Mouse (Mus musculus) hindbrain, embryonic 10.5 days (tissue): ENCODE measurements around the gene Pak1ip1. TPM values are rescaled to one million over a fixed set of nuclear protein-coding genes. Genes with fewer than 3 reads are reported as not detected.

ENCODE experiments used
- DNase-seq: peaks from one replicate; pipeline ENCODE4 v3.0.0-alpha.2; 2017; ENCODE audit warnings: low spot score
- H3K27ac ChIP-seq: fragments of 300-500 bp; sonication (generic); 2 replicates; pipeline ENCODE4 v1.5.1; 2016; ENCODE audit warnings: mild to moderate bottlenecking, moderate library complexity
- H3K27me3 ChIP-seq: fragments of 300-500 bp; sonication (generic); 2 replicates; pipeline ENCODE4 v1.6.1; 2016; ENCODE audit warnings: mild to moderate bottlenecking; ENCODE audit not compliant: poor library complexity, insufficient read depth, severe bottlenecking
- H3K36me3 ChIP-seq: fragments of 300-500 bp; sonication (generic); 2 replicates; pipeline ENCODE4 v1.6.1; 2016; ENCODE audit warnings: mild to moderate bottlenecking, moderate library complexity
- H3K4me1 ChIP-seq: fragments of 300-500 bp; sonication (generic); replicated peaks from 2 replicates; pipeline ENCODE4 v1.6.1; 2016; ENCODE audit warnings: mild to moderate bottlenecking
- H3K4me3 ChIP-seq: fragments of 300-500 bp; sonication (generic); 2 replicates; pipeline ENCODE4 v1.5.1; 2016; ENCODE audit warnings: mild to moderate bottlenecking, moderate library complexity
- H3K9me3 ChIP-seq: fragments of 300-500 bp; sonication (generic); 2 replicates; pipeline ENCODE4 v1.6.1; 2016; ENCODE audit warnings: mild to moderate bottlenecking, moderate library complexity
- WGBS: fragments of 180-500 bp; shearing (Covaris S2); methylation state at CpG from one replicate; pipeline ENCODE4 v1.1.7; 2016; 5-methylcytosine and 5-hydroxymethylcytosine counted together
- polyA plus RNA-seq: library from polyadenylated mRNA; unstranded; fragments of >200 nt; fragmentation: Nextera tagmentation; extraction: Ambion mirVana; gene quantifications from 2 replicates; pipeline ENCODE4 v1.2.1, GENCODE M21; 2016

Pak1ip1 gene
- polyA plus RNA-seq: 75.8 and 80.5 TPM in 2 replicates

- H3K4me1 ChIP-seq: peaks cover 18% of the 10 kb centered on the region
- peak within 1 kb of the TSS; percentile 76 for H3K4me3 ChIP-seq
- peaks cover 26% of the 10 kb centered on the region for H3K36me3 ChIP-seq
- under 1% methylated on average over 58 of the region's 58 CpGs for WGBS
- DNase-seq: peak; percentile 92
- peak within 1 kb of the TSS; percentile 94 for H3K27ac ChIP-seq
- H3K27me3 ChIP-seq: no peaks in the 10 kb centered on the region
- no peaks in the 10 kb centered on the region for H3K9me3 ChIP-seq
Measured at GRCm38 (mm10) chr13:41000926-41001639, at the start of gene Pak1ip1. Gene Pak1ip1, plus strand, starts transcription at chr13:41001023.

- Histone ChIP-seq H3K27me3 (no peaks in the 10 kb centered on the region), H3K36me3 (no peaks in the 10 kb centered on the region), H3K9me3 (no peaks in the 10 kb centered on the region), H3K27ac (no peak overlapping the region), H3K4me1 (no peaks in the 10 kb centered on the region), H3K4me3 (no peak overlapping the region)
- WGBS: 82% methylated on average over 10 of the region's 10 CpGs
- DNase-seq: no peak
Measured at GRCm38 (mm10) chr13:40951386-40951976, 49.3 kb upstream of the Pak1ip1 start.

- 87% methylated on average over 6 of the region's 6 CpGs for WGBS
- no peak for DNase-seq
- Histone ChIP-seq H3K27me3 (no peaks in the 10 kb centered on the region), H3K27ac (no peak overlapping the region), H3K4me1 (no peaks in the 10 kb centered on the region), H3K9me3 (no peaks in the 10 kb centered on the region), H3K36me3 (no peaks in the 10 kb centered on the region), H3K4me3 (no peak overlapping the region)
Measured at GRCm38 (mm10) chr13:40953231-40953630, 47.6 kb upstream of the Pak1ip1 start.

GRCm38 (mm10) chr13:40955773-40956172, 45.0 kb upstream of the Pak1ip1 start:
- H3K4me1 ChIP-seq: no peaks in the 10 kb centered on the region
- H3K4me3 ChIP-seq: no peak overlapping the region
- WGBS: 88% methylated on average over 7 of the region's 7 CpGs
- H3K36me3 ChIP-seq: no peaks in the 10 kb centered on the region
- DNase-seq: no peak
- no peaks in the 10 kb centered on the region for H3K9me3 ChIP-seq
- H3K27ac ChIP-seq: no peak overlapping the region
- H3K27me3 ChIP-seq: no peaks in the 10 kb centered on the region

GRCm38 (mm10) chr13:40967609-40968008, 33.2 kb upstream of the Pak1ip1 start:
- Histone ChIP-seq H3K4me1 (no peaks in the 10 kb centered on the region), H3K9me3 (no peaks in the 10 kb centered on the region), H3K27me3 (no peaks in the 10 kb centered on the region), H3K36me3 (no peaks in the 10 kb centered on the region), H3K27ac (no peak overlapping the region), H3K4me3 (no peak overlapping the region)
- 90% methylated on average over 10 of the region's 10 CpGs for WGBS
- no peak for DNase-seq

GRCm38 (mm10) chr13:40968564-40968963, 32.3 kb upstream of the Pak1ip1 start:
- H3K27ac ChIP-seq: no peak overlapping the region
- H3K36me3 ChIP-seq: no peaks in the 10 kb centered on the region
- no peak overlapping the region for H3K4me3 ChIP-seq
- DNase-seq: no peak
- H3K9me3 ChIP-seq: no peaks in the 10 kb centered on the region
- H3K27me3 ChIP-seq: no peaks in the 10 kb centered on the region
- 81% methylated on average over 5 of the region's 5 CpGs for WGBS
- H3K4me1 ChIP-seq: no peaks in the 10 kb centered on the region

- WGBS: 90% methylated on average over 4 of the region's 4 CpGs
- Histone ChIP-seq H3K27ac (no peak overlapping the region), H3K36me3 (no peaks in the 10 kb centered on the region), H3K27me3 (no peaks in the 10 kb centered on the region), H3K4me3 (no peak overlapping the region), H3K9me3 (no peaks in the 10 kb centered on the region), H3K4me1 (no peaks in the 10 kb centered on the region)
- no peak for DNase-seq
Measured at GRCm38 (mm10) chr13:40969761-40970390, 30.9 kb upstream of the Pak1ip1 start.

GRCm38 (mm10) chr13:40971261-40971660, 29.6 kb upstream of the Pak1ip1 start:
- 90% methylated on average over 5 of the region's 5 CpGs for WGBS
- Histone ChIP-seq H3K9me3 (no peaks in the 10 kb centered on the region), H3K4me1 (no peaks in the 10 kb centered on the region), H3K27ac (no peak overlapping the region), H3K27me3 (no peaks in the 10 kb centered on the region), H3K36me3 (no peaks in the 10 kb centered on the region), H3K4me3 (no peak overlapping the region)
- no peak for DNase-seq

- no peaks in the 10 kb centered on the region for H3K36me3 ChIP-seq
- no peaks in the 10 kb centered on the region for H3K9me3 ChIP-seq
- H3K4me3 ChIP-seq: no peak overlapping the region
- no peaks in the 10 kb centered on the region for H3K27me3 ChIP-seq
- WGBS: 86% methylated on average over 2 of the region's 2 CpGs
- no peaks in the 10 kb centered on the region for H3K4me1 ChIP-seq
- no peak for DNase-seq
- H3K27ac ChIP-seq: no peak overlapping the region
Measured at GRCm38 (mm10) chr13:40971831-40972230, 29.0 kb upstream of the Pak1ip1 start.

- Histone ChIP-seq H3K4me1 (no peaks in the 10 kb centered on the region), H3K27ac (no peak overlapping the region), H3K27me3 (no peaks in the 10 kb centered on the region), H3K9me3 (no peaks in the 10 kb centered on the region), H3K36me3 (no peaks in the 10 kb centered on the region), H3K4me3 (no peak overlapping the region)
- 88% methylated on average over 5 of the region's 5 CpGs for WGBS
- DNase-seq: no peak
Measured at GRCm38 (mm10) chr13:40972976-40973375, 27.8 kb upstream of the Pak1ip1 start.

GRCm38 (mm10) chr13:40977609-40978008, 23.2 kb upstream of the Pak1ip1 start:
- DNase-seq: peak; percentile 57
- WGBS: 13% methylated on average over 7 of the region's 7 CpGs
- Histone ChIP-seq H3K4me1 (no peaks in the 10 kb centered on the region), H3K36me3 (no peaks in the 10 kb centered on the region), H3K27me3 (no peaks in the 10 kb centered on the region), H3K4me3 (no peak overlapping the region), H3K27ac (no peak overlapping the region), H3K9me3 (no peaks in the 10 kb centered on the region)

GRCm38 (mm10) chr13:40978652-40979051, 22.2 kb upstream of the Pak1ip1 start:
- WGBS: 79% methylated on average over 4 of the region's 4 CpGs
- Histone ChIP-seq H3K4me1 (no peaks in the 10 kb centered on the region), H3K27me3 (no peaks in the 10 kb centered on the region), H3K4me3 (no peak overlapping the region), H3K36me3 (no peaks in the 10 kb centered on the region), H3K27ac (no peak overlapping the region), H3K9me3 (no peaks in the 10 kb centered on the region)
- no peak for DNase-seq

GRCm38 (mm10) chr13:40979321-40979720, 21.5 kb upstream of the Pak1ip1 start:
- Histone ChIP-seq H3K4me1 (no peaks in the 10 kb centered on the region), H3K27ac (no peak overlapping the region), H3K36me3 (no peaks in the 10 kb centered on the region), H3K9me3 (no peaks in the 10 kb centered on the region), H3K27me3 (no peaks in the 10 kb centered on the region), H3K4me3 (no peak overlapping the region)
- no peak for DNase-seq
- WGBS: 73% methylated on average over 2 of the region's 2 CpGs
